Mouse (Mus musculus): ENCODE measurements around the gene Dmrt1. TPM values are rescaled to one million over a fixed set of nuclear protein-coding genes. Genes with fewer than 3 reads are reported as not detected.

Dmrt1 gene
- polyA plus RNA-seq, 1 experiment, result 9.7 TPM

DNA sequence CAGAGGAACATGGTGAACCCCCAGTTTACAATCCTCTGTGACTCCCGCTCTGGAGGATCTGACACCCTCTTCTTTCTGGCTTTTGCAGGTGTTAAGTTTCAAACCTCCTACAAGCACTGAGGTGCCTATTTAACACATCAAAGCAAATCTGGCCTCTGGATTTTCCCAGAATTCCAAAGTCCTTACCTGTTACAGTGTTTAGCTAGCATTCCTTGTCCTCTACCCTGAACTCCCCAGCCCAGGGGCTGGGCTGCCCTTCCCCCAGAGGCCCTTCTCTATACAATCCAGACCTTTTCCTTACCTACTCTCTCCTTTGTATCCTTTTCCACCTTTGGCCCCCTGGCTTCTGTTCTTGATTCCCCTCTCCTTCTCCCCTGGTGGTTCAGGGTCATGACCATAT, 18.1 kb upstream of the Dmrt1 start:
- Histone ChIP-seq H3K4me3 (ENCODE audit: control insufficient read depth, low read depth, low read length) (no peak overlapping the region), H3K4me1 (ENCODE audit: control insufficient read depth, insufficient read depth, low read length) (peaks cover 4% of the 10 kb centered on the region), H3K27me3 (ENCODE audit: control insufficient read depth, insufficient read depth, low read length) (no peaks in the 10 kb centered on the region), H3K27ac (ENCODE audit: control insufficient read depth, insufficient read depth, low read depth, low read length) (no peak overlapping the region), H3K36me3 (ENCODE audit: control insufficient read depth, insufficient read depth, low read length) (no peaks in the 10 kb centered on the region)
- no peak for TF ChIP-seq CTCF (IDR thresholded peaks at IDR 0.05; ENCODE audit: control insufficient read depth, insufficient read depth, insufficient replicate concordance, low read depth, low read length)
- TF ChIP-seq POLR2A (IDR thresholded peaks at IDR 0.05; ENCODE audit: control insufficient read depth, low read depth, low read length), result no peak

DNA sequence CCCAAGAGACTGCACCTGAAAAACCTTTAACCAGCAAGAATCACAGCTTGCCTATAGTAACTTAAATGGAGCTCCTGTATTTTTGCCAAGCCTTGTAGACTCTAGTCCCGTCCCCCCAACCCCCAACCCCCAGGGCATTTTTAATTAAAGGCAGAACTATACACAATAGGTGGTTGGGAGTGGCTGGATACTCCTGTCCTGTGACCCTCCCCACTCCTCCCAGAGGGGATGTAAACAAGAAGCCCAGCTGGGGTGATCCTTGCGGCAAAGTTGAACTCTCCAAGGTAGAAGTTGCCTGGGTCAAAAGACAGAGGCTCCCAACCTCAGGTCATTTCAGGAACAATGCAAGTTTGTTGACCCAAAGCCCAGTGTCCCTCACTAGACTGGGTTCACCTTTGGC, 16.9 kb upstream of the Dmrt1 start:
- no peak overlapping the region for H3K4me3 ChIP-seq (ENCODE audit: control insufficient read depth, low read depth, low read length)
- no peaks in the 10 kb centered on the region for H3K27me3 ChIP-seq (ENCODE audit: control insufficient read depth, insufficient read depth, low read length)
- TF ChIP-seq POLR2A (IDR thresholded peaks at IDR 0.05; ENCODE audit: control insufficient read depth, low read depth, low read length), result no peak
- TF ChIP-seq CTCF (IDR thresholded peaks at IDR 0.05; ENCODE audit: control insufficient read depth, insufficient read depth, insufficient replicate concordance, low read depth, low read length), result no peak
- no peaks in the 10 kb centered on the region for H3K36me3 ChIP-seq (ENCODE audit: control insufficient read depth, insufficient read depth, low read length)
- H3K4me1 ChIP-seq (ENCODE audit: control insufficient read depth, insufficient read depth, low read length), result peaks cover 4% of the 10 kb centered on the region
- H3K27ac ChIP-seq (ENCODE audit: control insufficient read depth, insufficient read depth, low read depth, low read length), result no peak overlapping the region

DNA sequence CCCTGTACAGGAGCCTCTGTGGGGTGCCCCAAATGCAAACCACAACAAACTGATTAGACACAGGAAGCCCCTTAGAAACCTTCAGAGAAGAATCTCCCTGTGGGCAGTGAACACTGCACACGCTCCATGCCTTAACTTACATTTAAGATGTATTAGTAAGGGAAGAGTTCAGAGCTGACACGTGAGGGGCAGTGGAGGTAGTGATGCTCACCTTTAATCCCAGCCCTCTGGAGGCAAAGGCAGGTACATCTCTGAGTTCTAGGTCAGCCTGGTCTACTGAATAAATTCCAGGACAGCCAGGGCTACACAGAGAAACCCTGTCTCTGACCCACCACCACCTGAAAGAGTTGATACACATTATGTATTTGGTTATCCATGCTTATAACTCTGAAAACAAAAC, 15.9 kb upstream of the Dmrt1 start:
- no peak overlapping the region for H3K4me3 ChIP-seq (ENCODE audit: control insufficient read depth, low read depth, low read length)
- no peak for TF ChIP-seq POLR2A (IDR thresholded peaks at IDR 0.05; ENCODE audit: control insufficient read depth, low read depth, low read length)
- no peak for TF ChIP-seq CTCF (IDR thresholded peaks at IDR 0.05; ENCODE audit: control insufficient read depth, insufficient read depth, insufficient replicate concordance, low read depth, low read length)
- peaks cover 4% of the 10 kb centered on the region for H3K4me1 ChIP-seq (ENCODE audit: control insufficient read depth, insufficient read depth, low read length)
- H3K36me3 ChIP-seq (ENCODE audit: control insufficient read depth, insufficient read depth, low read length), result no peaks in the 10 kb centered on the region
- H3K27me3 ChIP-seq (ENCODE audit: control insufficient read depth, insufficient read depth, low read length), result no peaks in the 10 kb centered on the region
- no peak overlapping the region for H3K27ac ChIP-seq (ENCODE audit: control insufficient read depth, insufficient read depth, low read depth, low read length)

DNA sequence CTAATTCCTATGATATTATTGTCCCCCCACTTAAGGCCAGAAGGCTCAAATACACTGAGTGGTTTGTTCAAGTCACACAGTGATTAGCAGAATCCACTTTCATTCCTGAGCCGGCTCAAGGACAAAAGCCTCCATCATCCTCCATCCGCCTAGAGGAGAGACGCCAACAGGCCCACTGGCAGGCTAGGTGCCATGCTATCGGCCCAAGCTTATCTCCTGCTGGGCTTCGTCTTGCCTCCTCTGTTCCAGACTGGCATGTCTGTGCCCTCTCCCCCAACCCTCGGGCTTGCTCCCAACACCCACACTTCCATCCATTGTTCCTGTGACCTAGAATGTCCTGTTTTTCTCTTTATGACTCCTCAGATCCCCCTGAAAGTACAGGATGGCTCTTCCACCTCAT, 8.0 kb upstream of the Dmrt1 start:
- H3K27me3 ChIP-seq (ENCODE audit: control insufficient read depth, insufficient read depth, low read length), result no peaks in the 10 kb centered on the region
- H3K27ac ChIP-seq (ENCODE audit: control insufficient read depth, insufficient read depth, low read depth, low read length), result no peak overlapping the region
- TF ChIP-seq CTCF (IDR thresholded peaks at IDR 0.05; ENCODE audit: control insufficient read depth, insufficient read depth, insufficient replicate concordance, low read depth, low read length) (no peak), POLR2A (IDR thresholded peaks at IDR 0.05; ENCODE audit: control insufficient read depth, low read depth, low read length) (no peak)
- H3K4me3 ChIP-seq (ENCODE audit: control insufficient read depth, low read depth, low read length), result no peak overlapping the region
- H3K4me1 ChIP-seq (ENCODE audit: control insufficient read depth, insufficient read depth, low read length), result no peaks in the 10 kb centered on the region
- no peaks in the 10 kb centered on the region for H3K36me3 ChIP-seq (ENCODE audit: control insufficient read depth, insufficient read depth, low read length)

DNA sequence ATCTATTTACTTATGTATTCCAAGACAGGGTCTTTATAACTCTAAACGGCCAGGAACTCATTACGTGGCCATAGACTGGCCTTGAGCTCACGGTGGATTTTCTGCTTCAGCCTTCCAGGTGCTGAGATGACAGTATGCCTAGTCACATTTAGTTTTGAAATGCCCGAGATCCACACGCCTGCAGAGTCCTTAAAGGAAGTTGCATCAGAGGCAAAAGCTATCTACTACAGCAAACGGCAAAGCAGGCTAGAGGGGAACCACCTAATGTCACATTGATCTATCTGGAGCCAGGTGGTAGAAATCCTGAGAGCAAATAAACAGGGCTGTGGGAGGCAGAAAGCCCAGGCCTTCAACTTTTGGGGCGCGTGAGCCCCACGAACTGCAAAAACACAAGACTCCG, 540 bp upstream of the Dmrt1 start:
- TF ChIP-seq POLR2A (IDR thresholded peaks at IDR 0.05; ENCODE audit: control insufficient read depth, low read depth, low read length) (no peak), CTCF (IDR thresholded peaks at IDR 0.05; ENCODE audit: control insufficient read depth, insufficient read depth, insufficient replicate concordance, low read depth, low read length) (no peak)
- no peak overlapping the region; the same call in 1 of the 2 replicates for H3K4me3 ChIP-seq (ENCODE audit: control insufficient read depth, low read depth, low read length)
- H3K27ac ChIP-seq (ENCODE audit: control insufficient read depth, insufficient read depth, low read depth, low read length), result peak overlapping the region; percentile 80
- no peaks in the 10 kb centered on the region; the same call in 1 of the 2 replicates for H3K4me1 ChIP-seq (ENCODE audit: control insufficient read depth, insufficient read depth, low read length)
- H3K36me3 ChIP-seq (ENCODE audit: control insufficient read depth, insufficient read depth, low read length), result no peaks in the 10 kb centered on the region
- no peaks in the 10 kb centered on the region for H3K27me3 ChIP-seq (ENCODE audit: control insufficient read depth, insufficient read depth, low read length)

DNA sequence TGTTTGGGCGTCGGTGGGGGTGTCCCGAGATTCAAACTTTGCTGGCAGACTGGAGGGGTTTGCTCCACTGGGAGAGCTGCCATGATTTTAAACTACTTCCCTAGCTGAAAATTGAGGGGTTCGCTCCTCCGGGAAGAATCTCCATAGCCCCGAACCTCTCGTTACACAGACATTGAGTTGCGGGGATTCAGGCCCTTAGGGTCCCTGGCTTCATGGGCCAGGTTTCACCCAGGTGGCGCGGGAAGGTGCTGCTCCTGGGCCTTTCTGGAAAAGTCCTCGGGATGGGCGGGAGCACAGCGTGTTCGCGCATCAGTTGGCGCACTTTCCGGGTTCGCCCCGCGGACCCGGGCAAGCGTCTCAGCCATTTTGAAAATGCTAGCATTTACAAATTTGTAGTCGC, 1.2 kb downstream of the Dmrt1 start:
- no peaks in the 10 kb centered on the region; the same call in 1 of the 2 replicates for H3K4me1 ChIP-seq (ENCODE audit: control insufficient read depth, insufficient read depth, low read length)
- peak overlapping the region; percentile 89 for H3K27ac ChIP-seq (ENCODE audit: control insufficient read depth, insufficient read depth, low read depth, low read length)
- H3K27me3 ChIP-seq (ENCODE audit: control insufficient read depth, insufficient read depth, low read length), result no peaks in the 10 kb centered on the region
- no peak for TF ChIP-seq CTCF (IDR thresholded peaks at IDR 0.05; ENCODE audit: control insufficient read depth, insufficient read depth, insufficient replicate concordance, low read depth, low read length)
- no peak for TF ChIP-seq POLR2A (IDR thresholded peaks at IDR 0.05; ENCODE audit: control insufficient read depth, low read depth, low read length)
- peak overlapping the region; percentile 86 for H3K4me3 ChIP-seq (ENCODE audit: control insufficient read depth, low read depth, low read length)
- no peaks in the 10 kb centered on the region for H3K36me3 ChIP-seq (ENCODE audit: control insufficient read depth, insufficient read depth, low read length)

DNA sequence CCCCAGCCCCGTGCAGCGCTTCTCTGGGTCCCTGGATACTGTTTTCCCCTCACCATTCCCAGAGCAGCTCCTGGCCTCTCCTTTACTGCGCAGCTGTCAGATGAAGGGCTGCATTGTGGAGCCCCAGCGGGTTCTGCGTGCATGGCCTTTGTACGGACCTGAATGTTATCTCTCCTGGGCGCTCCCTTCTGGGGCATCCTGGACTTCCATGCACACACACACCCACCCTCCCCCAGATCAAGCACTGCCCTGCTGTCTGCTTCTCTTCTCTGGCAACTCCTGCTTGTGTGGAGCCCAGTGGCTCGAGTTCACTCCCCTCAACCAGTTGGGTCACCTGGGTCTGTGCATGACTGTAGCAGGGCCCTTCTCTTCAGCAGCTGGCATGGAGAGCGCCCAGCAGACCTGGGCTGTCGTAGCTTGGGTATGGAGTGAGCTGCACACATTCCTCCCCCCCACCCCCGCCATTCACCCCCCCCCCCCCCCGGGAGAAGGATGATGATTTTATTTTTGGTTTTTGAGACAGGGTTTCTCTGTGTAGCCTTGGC, 9.6 kb downstream of the Dmrt1 start:
- no peaks in the 10 kb centered on the region for H3K4me1 ChIP-seq (ENCODE audit: control insufficient read depth, insufficient read depth, low read length)
- no peak overlapping the region for H3K27ac ChIP-seq (ENCODE audit: control insufficient read depth, insufficient read depth, low read depth, low read length)
- no peak overlapping the region for H3K4me3 ChIP-seq (ENCODE audit: control insufficient read depth, low read depth, low read length)
- H3K36me3 ChIP-seq (ENCODE audit: control insufficient read depth, insufficient read depth, low read length), result no peaks in the 10 kb centered on the region
- no peak for TF ChIP-seq CTCF (IDR thresholded peaks at IDR 0.05; ENCODE audit: control insufficient read depth, insufficient read depth, insufficient replicate concordance, low read depth, low read length)
- no peak for TF ChIP-seq POLR2A (IDR thresholded peaks at IDR 0.05; ENCODE audit: control insufficient read depth, low read depth, low read length)
- H3K27me3 ChIP-seq (ENCODE audit: control insufficient read depth, insufficient read depth, low read length), result no peaks in the 10 kb centered on the region

DNA sequence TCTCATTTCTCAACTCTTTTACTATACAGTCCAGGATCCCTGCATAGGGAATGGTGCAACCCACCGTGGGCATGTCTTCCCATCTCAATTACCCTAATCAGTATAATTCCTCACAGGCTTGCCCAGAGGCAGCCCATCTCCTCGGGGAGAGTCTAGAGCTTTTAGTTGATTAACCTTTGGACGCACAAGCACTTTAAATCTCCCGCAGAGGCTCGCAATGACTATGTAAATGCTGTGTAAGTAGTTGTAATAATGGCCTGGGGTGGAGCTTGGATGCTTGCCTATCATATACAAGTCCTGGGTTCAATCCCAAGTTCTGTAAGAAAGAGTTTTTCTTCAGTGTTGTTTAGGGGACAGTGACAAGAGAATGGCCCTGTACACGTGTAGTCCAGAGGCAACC, 18.7 kb downstream of the Dmrt1 start:
- no peaks in the 10 kb centered on the region for H3K27me3 ChIP-seq (ENCODE audit: control insufficient read depth, insufficient read depth, low read length)
- H3K36me3 ChIP-seq (ENCODE audit: control insufficient read depth, insufficient read depth, low read length), result no peaks in the 10 kb centered on the region
- 0 out of 2 replicates have a peak, but pooled peaks cover 3% of the 10 kb centered on the region for H3K4me1 ChIP-seq (ENCODE audit: control insufficient read depth, insufficient read depth, low read length)
- no peak for TF ChIP-seq POLR2A (IDR thresholded peaks at IDR 0.05; ENCODE audit: control insufficient read depth, low read depth, low read length)
- TF ChIP-seq CTCF (IDR thresholded peaks at IDR 0.05; ENCODE audit: control insufficient read depth, insufficient read depth, insufficient replicate concordance, low read depth, low read length), result no peak
- H3K27ac ChIP-seq (ENCODE audit: control insufficient read depth, insufficient read depth, low read depth, low read length), result no peak overlapping the region
- H3K4me3 ChIP-seq (ENCODE audit: control insufficient read depth, low read depth, low read length), result no peak overlapping the region

Data from testis, adult 2 months (tissue).